17 mouse cellular contexts compared by ENCODE assay signal in genomic region chr9:41198501-41199265, GRCm38 (mm10). TPM values are rescaled to one million over a fixed set of nuclear protein-coding genes. Genes with fewer than 3 reads are reported as not detected.
DNase-seq lines count a peak whose midpoint lies in the region; ATAC-seq and TF ChIP-seq lines count a peak whose summit lies in the region.
"Had no signal": no experiment of that assay in that cellular context is flagged by ENCODE, and none has a peak within 500 bp of the region (broad histone marks: within the 10 kb centered on the region; RNA-seq: fewer than 3 reads in every experiment).

No protein-coding gene starts in this region.

- TF ChIP-seq EP300 in CH12.LX (IDR thresholded peaks at IDR 0.05; ENCODE audit: low read length): no peak

- H3K4me1 ChIP-seq in hindbrain, embryonic 16.5 days (ENCODE audit: control insufficient read depth, insufficient read depth, low read depth, low read length): no peaks in the 10 kb centered on the region
- no peaks in the 10 kb centered on the region for H3K4me1 ChIP-seq in hindbrain, embryonic 10.5 days (replicated peaks)
- H3K4me1 ChIP-seq in CH12.LX (ENCODE audit: control insufficient read depth in 1 of 2, insufficient read depth in 2 of 2): peaks cover 4 to 7% of the 10 kb centered on the region in 2 experiments
- H3K4me1 ChIP-seq: heart, embryonic 15.5 days had no signal

- dilution Hi-C loops in CH12.LX (cut with MboI; ENCODE audit: extremely low pct_ligation_motif_present, extremely low pct_unique_long_range_greater_than_20kb, low sequenced_read_pairs): no loop called here

- WGBS in hindbrain, embryonic 16.5 days: 62% methylated on average over 12 of the region's 12 CpGs
- WGBS in hindbrain, embryonic 10.5 days: 80% methylated on average over 12 of the region's 12 CpGs

- H3K79me2 ChIP-seq in CH12.LX (replicated peaks; ENCODE audit: control insufficient read depth, extremely low read depth, insufficient read depth, poor library complexity, severe bottlenecking): no peaks in the 10 kb centered on the region

- no peak overlapping the region for H3K9ac ChIP-seq in hindbrain, embryonic 16.5 days (ENCODE audit: low read depth, low read length)
- peak overlapping the region; percentile 6; the same call in 1 of the 2 replicates for H3K9ac ChIP-seq in CH12.LX (ENCODE audit: insufficient read depth, low read depth)
- H3K9ac ChIP-seq: heart, embryonic 15.5 days; kidney, embryonic 15.5 days; limb, embryonic 15.5 days; liver, embryonic 15.5 days; neural tube, embryonic 12.5 days had no signal

- no peaks in the 10 kb centered on the region for H3K27me3 ChIP-seq in hindbrain, embryonic 16.5 days (replicated peaks; ENCODE audit: control insufficient read depth, insufficient read depth, low read length)
- H3K27me3 ChIP-seq in hindbrain, embryonic 10.5 days (ENCODE audit: insufficient read depth, poor library complexity, severe bottlenecking): no peaks in the 10 kb centered on the region
- no peaks in the 10 kb centered on the region for H3K27me3 ChIP-seq in CH12.LX (replicated peaks)
- H3K27me3 ChIP-seq: heart, embryonic 15.5 days; kidney, embryonic 15.5 days; limb, embryonic 15.5 days; neural tube, embryonic 12.5 days had no signal

- H3K36me3 ChIP-seq in hindbrain, embryonic 16.5 days (ENCODE audit: control insufficient read depth, insufficient read depth, low read length): no peaks in the 10 kb centered on the region
- no peaks in the 10 kb centered on the region for H3K36me3 ChIP-seq in hindbrain, embryonic 10.5 days
- H3K36me3 ChIP-seq in CH12.LX (replicated peaks in 1 of 2; ENCODE audit: control insufficient read depth in 1 of 2, insufficient read depth in 1 of 2, low read length in 1 of 2): no peaks in the 10 kb centered on the region
- H3K36me3 ChIP-seq: heart, embryonic 15.5 days; kidney, embryonic 15.5 days; limb, embryonic 15.5 days; liver, embryonic 15.5 days; neural tube, embryonic 12.5 days had no signal

- TF ChIP-seq POLR2A in CH12.LX (IDR thresholded peaks at IDR 0.05; ENCODE audit: low read depth, low read length): no peak; the same call in 1 of the 2 replicates

- no peak overlapping the region for H3K4me3 ChIP-seq in hindbrain, embryonic 16.5 days (ENCODE audit: low read length)
- no peak overlapping the region for H3K4me3 ChIP-seq in hindbrain, embryonic 10.5 days
- H3K4me3 ChIP-seq in CH12.LX (replicated peaks in 1 of 3; ENCODE audit: low read depth in 2 of 3, low read length in 2 of 3, poor library complexity in 1 of 3): no peak overlapping the region
- H3K4me3 ChIP-seq: heart, embryonic 15.5 days; kidney, embryonic 15.5 days; limb, embryonic 15.5 days; liver, embryonic 15.5 days; neural tube, embryonic 12.5 days had no signal

- no peak for TF ChIP-seq CTCF in CH12.LX (conservative IDR thresholded peaks at IDR 0.05 in 1 of 2, IDR thresholded peaks at IDR 0.05 in 1 of 2; ENCODE audit: low read depth in 2 of 2, low read length in 2 of 2)

- peak; percentile 59; the same call in 1 of the 2 replicates for ATAC-seq in hindbrain, embryonic 16.5 days
- peak; percentile 90 for ATAC-seq in cerebellum, adult (ENCODE audit: insufficient number of reproducible peaks, low FRiP score, low TSS enrichment)
- ATAC-seq: intestine, postnatal 0 days had no signal

- DNase-seq in hindbrain, embryonic 10.5 days (ENCODE audit: low spot score): no peak
- no peak for DNase-seq in CH12.LX (ENCODE audit: extremely low read depth)
- DNase-seq in cerebellum, adult 9-11 months: peak; percentile 96
- no peak for DNase-seq in lung, postnatal 25 days (ENCODE audit: low spot score)
- DNase-seq in spleen, postnatal 36 days (ENCODE audit: low spot score in 2 of 2): no peak
- DNase-seq: heart, adult 11 months; kidney, postnatal 4 days; right cerebral cortex, adult 18-20 months had no signal

- no peak overlapping the region for H3K27ac ChIP-seq in hindbrain, embryonic 16.5 days (ENCODE audit: low read depth, low read length)
- no peak overlapping the region for H3K27ac ChIP-seq in hindbrain, embryonic 10.5 days
- H3K27ac ChIP-seq in CH12.LX (ENCODE audit: insufficient read depth, low read depth): no peak overlapping the region
- H3K27ac ChIP-seq: heart, embryonic 15.5 days; kidney, embryonic 15.5 days; limb, embryonic 15.5 days; liver, embryonic 15.5 days; neural tube, embryonic 12.5 days had no signal

- H3K4me2 ChIP-seq in hindbrain, embryonic 16.5 days (ENCODE audit: low read length): no peak overlapping the region; the same call in 1 of the 2 replicates
- peak overlapping the region; percentile 6; the same call in 1 of the 2 replicates for H3K4me2 ChIP-seq in CH12.LX (ENCODE audit: insufficient read depth, low read depth, poor library complexity, severe bottlenecking)
- H3K4me2 ChIP-seq: heart, embryonic 15.5 days; kidney, embryonic 15.5 days; limb, embryonic 15.5 days; liver, embryonic 15.5 days; midbrain, embryonic 11.5 days; neural tube, embryonic 12.5 days had no signal

- no peak for TF ChIP-seq RAD21 in CH12.LX (IDR thresholded peaks at IDR 0.05; ENCODE audit: low read depth, low read length)

- H3K9me3 ChIP-seq in hindbrain, embryonic 16.5 days (ENCODE audit: control insufficient read depth, low read length): no peaks in the 10 kb centered on the region
- no peaks in the 10 kb centered on the region for H3K9me3 ChIP-seq in hindbrain, embryonic 10.5 days
- no peaks in the 10 kb centered on the region for H3K9me3 ChIP-seq in CH12.LX (replicated peaks; ENCODE audit: low read length)
- H3K9me3 ChIP-seq: heart, embryonic 15.5 days; kidney, embryonic 15.5 days; limb, embryonic 15.5 days; liver, embryonic 15.5 days; neural tube, embryonic 12.5 days had no signal

- in situ Hi-C loops in CH12.LX (cut with MboI; ENCODE audit: low pct_ligation_motif_present, low pct_unique_long_range_greater_than_20kb, low sequenced_read_pairs): loop anchor here (10.0 kb wide), 1 partner anchor 384 kb away; no protein-coding TSS in a partner anchor

TF ChIP-seq in CH12.LX, 34 proteins besides CTCF, POLR2A, EP300 and RAD21:
- TF ChIP-seq TBP (conservative IDR thresholded peaks at IDR 0.05; ENCODE audit: low read depth, low read length): no peak
- peak; percentile 4; the same call in 1 of the 2 replicates for TF ChIP-seq MEF2A (IDR thresholded peaks at IDR 0.05; ENCODE audit: borderline replicate concordance, low read depth, low read length)

RNA-seq across cellular contexts. Expression of gene Ubash3b, which starts 37.2 kb away (rescaled TPM):
- 25.4 and 29.7 TPM in 2 replicates for polyA plus RNA-seq in hindbrain, embryonic 16.5 days (2015; fragmentation: Nextera tagmentation; extraction: Ambion mirVana)
- 7.3 and 8.5 TPM in 2 replicates for polyA plus RNA-seq in hindbrain, embryonic 10.5 days (2016; fragmentation: Nextera tagmentation; extraction: Ambion mirVana)
- 4.2 and 5.0 TPM in 2 replicates for total RNA-seq in CH12.LX (2012; rRNA removed)
- 2.8 and 3.3 TPM in 2 replicates for total RNA-seq in CH12.LX (2014; rRNA removed)
- polyA plus RNA-seq in CH12.LX (2012; ENCODE audit: insufficient read length, low read depth): 4.5 and 4.6 TPM in 2 replicates
